ENCODE assay signal across 9 mouse cellular contexts in genomic region chr6:82763871-82764503, GRCm38 (mm10). TPM values are rescaled to one million over a fixed set of nuclear protein-coding genes. Genes with fewer than 3 reads are reported as not detected.
DNase-seq lines count a peak whose midpoint lies in the region; ATAC-seq and TF ChIP-seq lines count a peak whose summit lies in the region.
"Had no signal": no experiment of that assay in that cellular context is flagged by ENCODE, and none has a peak within 500 bp of the region (broad histone marks: within the 10 kb centered on the region; RNA-seq: fewer than 3 reads in every experiment).

No protein-coding gene starts in this region.

- H3K4me2 ChIP-seq in intestine, embryonic 15.5 days (replicated peaks), result peak overlapping the region; percentile 24

- H3K9me3 ChIP-seq in intestine, embryonic 15.5 days, result no peaks in the 10 kb centered on the region

- peaks cover 4% of the 10 kb centered on the region; the same call in 1 of the 2 replicates for H3K36me3 ChIP-seq in intestine, embryonic 15.5 days
- H3K36me3 ChIP-seq in splenic B cell, adult 2 months (ENCODE audit: control insufficient read depth, insufficient read depth, low read length, poor library complexity, severe bottlenecking), result no peaks in the 10 kb centered on the region

- H3K4me1 ChIP-seq in bone marrow macrophage, adult 2 months (ENCODE audit: control insufficient read depth, insufficient read depth, low read length), result peaks cover 66% of the 10 kb centered on the region
- peaks cover 24% of the 10 kb centered on the region for H3K4me1 ChIP-seq in intestine, embryonic 15.5 days (replicated peaks)

- peak; percentile 78 for ATAC-seq in intestine, embryonic 15.5 days
- no peak for ATAC-seq in CD4-positive, CD25-positive, alpha-beta regulatory T cell, adult 4 months
- ATAC-seq: forebrain, postnatal 0 days had no signal

- no peak for TF ChIP-seq CTCF in bone marrow macrophage, adult 2 months (IDR thresholded peaks at IDR 0.05; ENCODE audit: low read depth, low read length)

- H3K9ac ChIP-seq in intestine, embryonic 15.5 days, result no peak overlapping the region
- H3K9ac ChIP-seq: forebrain, postnatal 0 days had no signal

- DNase-seq in lung, adult 18-20 months, result peak; percentile 38 to 55
- DNase-seq in lung, postnatal 14 days, result no peak
- DNase-seq in splenic B cell, adult 2 months (ENCODE audit: low read depth, low spot score), result peak; percentile 43
- DNase-seq in cerebellum, postnatal 25 days, result no peak
- no peak for DNase-seq in neural tube, embryonic 10.5 days (ENCODE audit: extremely low spot score, low spot score)
- DNase-seq: forebrain, postnatal 0 days had no signal

- 21% methylated on average over 9 of the region's 9 CpGs for WGBS in intestine, embryonic 15.5 days

- H3K27ac ChIP-seq in bone marrow macrophage, adult 2 months (ENCODE audit: insufficient read depth, low read depth, low read length), result peak overlapping the region; percentile 99
- 0 out of 2 replicates have a peak overlapping the region, but pooled peaks have one; percentile 18 for H3K27ac ChIP-seq in intestine, embryonic 15.5 days

- H3K27me3 ChIP-seq in intestine, embryonic 15.5 days (replicated peaks), result no peaks in the 10 kb centered on the region
- no peaks in the 10 kb centered on the region for H3K27me3 ChIP-seq in splenic B cell, adult 2 months (ENCODE audit: control insufficient read depth, insufficient read depth, low read length, poor library complexity, severe bottlenecking)

- peak overlapping the region; percentile 40 for H3K4me3 ChIP-seq in bone marrow macrophage, adult 2 months (ENCODE audit: insufficient read depth, low read length)
- H3K4me3 ChIP-seq in intestine, embryonic 15.5 days (replicated peaks), result no peak overlapping the region

- TF ChIP-seq POLR2A in bone marrow macrophage, adult 2 months (IDR thresholded peaks at IDR 0.05; ENCODE audit: borderline replicate concordance, low read depth, low read length), result no peak

RNA-seq across cellular contexts. Expression of gene Hk2, which starts 10.3 kb away (rescaled TPM):
- polyA plus RNA-seq in bone marrow macrophage, adult 2 months (2012; ENCODE audit: insufficient read depth, insufficient read length, missing spikeins), result 21.9 and 24.9 TPM in 2 replicates
- polyA plus RNA-seq in intestine, embryonic 15.5 days (2015; fragmentation: Nextera tagmentation; extraction: Ambion mirVana), result 18.8 and 22.0 TPM in 2 replicates
- polyA plus RNA-seq in CD4-positive, CD25-positive, alpha-beta regulatory T cell, adult 4 months (2017; shearing (Covaris generic)), result 1 to 10 TPM; 3.0 TPM

RNA-seq across cellular contexts. Expression of gene Pole4, which starts 58.8 kb away (rescaled TPM):
- 34.8 and 43.4 TPM in 2 replicates for polyA plus RNA-seq in bone marrow macrophage, adult 2 months (2012; ENCODE audit: insufficient read depth, insufficient read length, missing spikeins)
- polyA plus RNA-seq in intestine, embryonic 15.5 days (2015; fragmentation: Nextera tagmentation; extraction: Ambion mirVana), result 96.4 and 101 TPM in 2 replicates
- 10 to 100 TPM; 42.8 to 72.2 TPM for polyA plus RNA-seq in CD4-positive, CD25-positive, alpha-beta regulatory T cell, adult 4 months (2017; shearing (Covaris generic))

Comparison
In these comparisons a context has a peak if more than half of its experiments do, and no peak if none do; other contexts are left out.
1. DNase-seq: peak in lung, adult 18-20 months (2 of 2) and splenic B cell, adult 2 months (single experiment); none in lung, postnatal 14 days (single experiment), cerebellum, postnatal 25 days (0 of 2) and neural tube, embryonic 10.5 days (single experiment).